ENCODE assay signal across 10 mouse cellular contexts in the genomic region with DNA sequence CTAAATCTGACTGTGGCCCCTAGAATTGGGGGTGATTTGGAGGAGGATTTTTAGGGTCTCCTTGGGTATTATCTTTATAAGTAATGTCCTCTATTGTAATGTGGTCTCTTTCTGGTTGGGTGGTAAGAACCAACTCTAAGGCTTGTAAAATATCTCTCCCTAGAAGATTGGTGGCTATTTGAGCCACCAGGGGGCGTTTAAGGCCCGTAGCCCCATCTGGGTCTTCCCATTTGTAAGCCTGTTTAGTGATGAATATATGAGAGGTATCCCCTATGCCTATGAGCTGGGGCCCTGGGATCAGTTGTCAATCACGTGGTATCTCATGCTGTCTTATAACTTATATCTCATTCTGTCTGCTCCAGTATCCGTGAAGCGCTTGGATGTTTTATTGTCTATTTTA. TPM values are rescaled to one million over a fixed set of nuclear protein-coding genes. Genes with fewer than 3 reads are reported as not detected.
DNase-seq lines count a peak whose midpoint lies in the region; ATAC-seq lines count a peak whose summit lies in the region.
"Had no signal": no experiment of that assay in that cellular context is flagged by ENCODE, and none has a peak within 500 bp of the region (broad histone marks: within the 10 kb centered on the region; RNA-seq: fewer than 3 reads in every experiment).

No protein-coding gene starts in this region.

- DNase-seq in hindbrain, embryonic 11.5 days (ENCODE audit: low spot score), result peak; percentile 33
- peak; percentile 74 for DNase-seq in B cell, adult 2 months
- peak; percentile 53 for DNase-seq in adrenal gland, postnatal 14 days
- DNase-seq in spleen, postnatal 10 days (ENCODE audit: low spot score in 2 of 2), result peak; percentile 16 to 70
- DNase-seq in thymus, adult 18-20 months, result no peak

- no peak for ATAC-seq in hindbrain, embryonic 11.5 days (ENCODE audit: low FRiP score)
- no peak for ATAC-seq in hindbrain, embryonic 16.5 days
- no peak for ATAC-seq in kidney, embryonic 15.5 days (replicated peaks; ENCODE audit: low FRiP score)
- no peak for ATAC-seq in frontal cortex, adult (ENCODE audit: low TSS enrichment)

- no peaks in the 10 kb centered on the region for H3K36me3 ChIP-seq in hindbrain, embryonic 11.5 days (ENCODE audit: control insufficient read depth, insufficient read depth, low read length)
- H3K36me3 ChIP-seq in hindbrain, embryonic 16.5 days (ENCODE audit: control insufficient read depth, insufficient read depth, low read length), result no peaks in the 10 kb centered on the region
- H3K36me3 ChIP-seq in kidney, embryonic 15.5 days, result no peaks in the 10 kb centered on the region
- H3K36me3 ChIP-seq: heart, embryonic 13.5 days had no signal

- no peak overlapping the region for H3K4me3 ChIP-seq in hindbrain, embryonic 11.5 days (ENCODE audit: low read depth, low read length)
- no peak overlapping the region for H3K4me3 ChIP-seq in hindbrain, embryonic 16.5 days (ENCODE audit: low read length)
- no peak overlapping the region for H3K4me3 ChIP-seq in kidney, embryonic 15.5 days (replicated peaks)
- H3K4me3 ChIP-seq: heart, embryonic 13.5 days had no signal

- 84% methylated on average over 5 of the region's 5 CpGs for WGBS in hindbrain, embryonic 11.5 days
- WGBS in hindbrain, embryonic 16.5 days, result 81% methylated on average over 5 of the region's 5 CpGs
- 75% methylated on average over 5 of the region's 5 CpGs for WGBS in kidney, embryonic 15.5 days

- H3K27ac ChIP-seq in hindbrain, embryonic 11.5 days (ENCODE audit: low read depth, low read length), result no peak overlapping the region
- H3K27ac ChIP-seq in hindbrain, embryonic 16.5 days (ENCODE audit: low read depth, low read length), result no peak overlapping the region
- H3K27ac ChIP-seq in kidney, embryonic 15.5 days, result peak overlapping the region; percentile 75; the same call in 1 of the 2 replicates
- H3K27ac ChIP-seq: heart, embryonic 13.5 days had no signal

- no peaks in the 10 kb centered on the region for H3K9me3 ChIP-seq in hindbrain, embryonic 11.5 days (ENCODE audit: control insufficient read depth, low read length)
- H3K9me3 ChIP-seq in hindbrain, embryonic 16.5 days (ENCODE audit: control insufficient read depth, low read length), result no peaks in the 10 kb centered on the region
- H3K9me3 ChIP-seq in kidney, embryonic 15.5 days (replicated peaks), result no peaks in the 10 kb centered on the region
- H3K9me3 ChIP-seq: heart, embryonic 13.5 days had no signal

- H3K4me2 ChIP-seq in hindbrain, embryonic 11.5 days (replicated peaks; ENCODE audit: low read depth, low read length), result no peak overlapping the region
- H3K4me2 ChIP-seq in hindbrain, embryonic 16.5 days (ENCODE audit: low read length), result no peak overlapping the region
- no peak overlapping the region for H3K4me2 ChIP-seq in kidney, embryonic 15.5 days
- H3K4me2 ChIP-seq: heart, embryonic 13.5 days had no signal

- no peaks in the 10 kb centered on the region for H3K27me3 ChIP-seq in hindbrain, embryonic 11.5 days (ENCODE audit: control insufficient read depth, insufficient read depth, low read length)
- no peaks in the 10 kb centered on the region for H3K27me3 ChIP-seq in hindbrain, embryonic 16.5 days (replicated peaks; ENCODE audit: control insufficient read depth, insufficient read depth, low read length)
- no peaks in the 10 kb centered on the region for H3K27me3 ChIP-seq in kidney, embryonic 15.5 days
- H3K27me3 ChIP-seq: heart, embryonic 13.5 days had no signal

- no peaks in the 10 kb centered on the region for H3K4me1 ChIP-seq in hindbrain, embryonic 11.5 days (replicated peaks; ENCODE audit: control insufficient read depth, insufficient read depth, low read length)
- no peaks in the 10 kb centered on the region for H3K4me1 ChIP-seq in hindbrain, embryonic 16.5 days (ENCODE audit: control insufficient read depth, insufficient read depth, low read depth, low read length)
- peaks cover 7% of the 10 kb centered on the region for H3K4me1 ChIP-seq in kidney, embryonic 15.5 days
- H3K4me1 ChIP-seq: heart, embryonic 13.5 days had no signal

- H3K9ac ChIP-seq in hindbrain, embryonic 11.5 days (ENCODE audit: low read depth, low read length), result no peak overlapping the region
- no peak overlapping the region for H3K9ac ChIP-seq in hindbrain, embryonic 16.5 days (ENCODE audit: low read depth, low read length)
- H3K9ac ChIP-seq in kidney, embryonic 15.5 days, result no peak overlapping the region
- H3K9ac ChIP-seq: heart, embryonic 13.5 days had no signal

RNA-seq across cellular contexts. Expression of a gene that starts 3.6 kb away (rescaled TPM):
- 22.1 and 26.3 TPM in 2 replicates for polyA plus RNA-seq in hindbrain, embryonic 11.5 days (2014; fragmentation: Nextera tagmentation; extraction: Ambion mirVana)
- 6.2 and 6.9 TPM in 2 replicates for polyA plus RNA-seq in hindbrain, embryonic 16.5 days (2015; fragmentation: Nextera tagmentation; extraction: Ambion mirVana)
- 10.4 and 12.1 TPM in 2 replicates for total RNA-seq in adrenal gland, postnatal 14 days (2021)
- 25.3 and 26.3 TPM in 2 replicates for polyA plus RNA-seq in kidney, embryonic 15.5 days (2015; fragmentation: Nextera tagmentation; extraction: Ambion mirVana)

RNA-seq across cellular contexts. Expression of a gene that starts 47.9 kb away (rescaled TPM):
- polyA plus RNA-seq in hindbrain, embryonic 11.5 days (2014; fragmentation: Nextera tagmentation; extraction: Ambion mirVana), result 55.4 and 66.1 TPM in 2 replicates
- 32.7 and 39.2 TPM in 2 replicates for polyA plus RNA-seq in hindbrain, embryonic 16.5 days (2015; fragmentation: Nextera tagmentation; extraction: Ambion mirVana)
- total RNA-seq in adrenal gland, postnatal 14 days (2021), result 19.7 and 24.6 TPM in 2 replicates
- polyA plus RNA-seq in kidney, embryonic 15.5 days (2015; fragmentation: Nextera tagmentation; extraction: Ambion mirVana), result 6.2 and 6.7 TPM in 2 replicates

RNA-seq across cellular contexts. Expression of a gene that starts 50.6 kb away (rescaled TPM):
- not detected in 2 replicates for polyA plus RNA-seq in hindbrain, embryonic 11.5 days (2014; fragmentation: Nextera tagmentation; extraction: Ambion mirVana)
- polyA plus RNA-seq in hindbrain, embryonic 16.5 days (2015; fragmentation: Nextera tagmentation; extraction: Ambion mirVana), result 0.11 and 0.20 TPM in 2 replicates
- total RNA-seq in adrenal gland, postnatal 14 days (2021), result 0.75 and 19.1 TPM in 2 replicates
- 0.23 and 0.27 TPM in 2 replicates for polyA plus RNA-seq in kidney, embryonic 15.5 days (2015; fragmentation: Nextera tagmentation; extraction: Ambion mirVana)
- polyA plus RNA-seq: stomach, embryonic 14.5 days had no signal

Comparison
In these comparisons a context has a peak if more than half of its experiments do, and no peak if none do; other contexts are left out.
1. DNase-seq: peak in hindbrain, embryonic 11.5 days (single experiment), B cell, adult 2 months (2 of 2), adrenal gland, postnatal 14 days (single experiment) and spleen, postnatal 10 days (2 of 2); none in thymus, adult 18-20 months (0 of 2).